Mouse (Mus musculus) embryonic facial prominence, embryonic 15.5 days (tissue): ENCODE measurements around the gene Fbxo44. TPM values are rescaled to one million over a fixed set of nuclear protein-coding genes. Genes with fewer than 3 reads are reported as not detected.

Experiments used
- ATAC-seq: fragments of 200-750 bp; cut with Nextera tagmentation; 2 replicates; pipeline ENCODE4 v1.8.0; 2017; ENCODE audit warnings: low read depth, moderate TSS enrichment; ENCODE audit not compliant: insufficient number of reproducible peaks, low FRiP score, low TSS enrichment
- H3K27ac ChIP-seq: fragments of 300-500 bp; sonication (generic); replicated peaks from 2 replicates; pipeline ENCODE4 v1.5.1; 2015; ENCODE audit warnings: mild to moderate bottlenecking, inconsistent platforms
- H3K27me3 ChIP-seq: fragments of 300-500 bp; sonication (generic); 2 replicates; pipeline ENCODE4 v1.6.1; 2015; ENCODE audit warnings: inconsistent platforms
- H3K36me3 ChIP-seq: fragments of 300-500 bp; sonication (generic); 2 replicates; pipeline ENCODE4 v1.6.1; 2015; ENCODE audit warnings: mild to moderate bottlenecking, inconsistent platforms
- H3K4me1 ChIP-seq: fragments of 300-500 bp; sonication (generic); 2 replicates; pipeline ENCODE4 v1.6.1; 2015; ENCODE audit warnings: inconsistent platforms
- H3K4me2 ChIP-seq: fragments of 300-500 bp; sonication (generic); replicated peaks from 2 replicates; pipeline ENCODE4 v1.6.1; 2015; ENCODE audit warnings: mild to moderate bottlenecking, inconsistent platforms
- H3K4me3 ChIP-seq: fragments of 300-500 bp; sonication (generic); replicated peaks from 2 replicates; pipeline ENCODE4 v1.5.1; 2015; ENCODE audit warnings: mild to moderate bottlenecking, inconsistent platforms
- H3K9ac ChIP-seq: fragments of 300-500 bp; sonication (generic); 2 replicates; pipeline ENCODE4 v1.6.1; 2015; ENCODE audit warnings: inconsistent platforms
- H3K9me3 ChIP-seq: fragments of 300-500 bp; sonication (generic); replicated peaks from 2 replicates; pipeline ENCODE4 v1.6.1; 2016; ENCODE audit warnings: inconsistent platforms
- WGBS: fragments of 180-500 bp; shearing (Covaris S2); methylation state at CpG from one replicate; pipeline ENCODE4 v1.1.7; 2015; 5-methylcytosine and 5-hydroxymethylcytosine counted together
- polyA plus RNA-seq: library from polyadenylated mRNA; unstranded; fragments of >200 nt; fragmentation: Nextera tagmentation; extraction: Ambion mirVana; gene quantifications from 2 replicates; pipeline ENCODE4 v1.2.1, GENCODE M21; 2015

The Fbxo44 gene
- polyA plus RNA-seq, 1 experiment from 2014 or later = 9.2 TPM

DNA sequence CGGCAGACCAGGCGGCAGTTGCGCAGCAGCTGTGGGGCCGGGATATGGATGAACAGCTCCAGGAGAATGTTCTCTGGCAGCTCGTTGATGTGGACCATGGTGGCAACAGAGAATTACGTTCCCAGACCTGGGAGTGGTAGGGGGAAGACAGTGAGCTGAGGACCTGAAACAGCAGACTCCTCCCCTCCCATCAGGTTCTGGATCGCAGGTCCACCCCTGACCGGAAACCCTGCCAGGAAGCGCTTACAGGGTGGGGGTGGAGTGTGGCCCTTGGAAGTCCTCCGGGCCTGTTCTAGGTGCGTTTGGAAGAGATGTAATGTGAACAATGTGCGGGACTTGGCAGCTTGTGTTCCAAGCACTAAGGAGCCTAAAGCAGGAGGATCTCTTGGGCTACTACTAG, 10.7 kb downstream of the Fbxo44 start:
- no peak overlapping the region for H3K4me2 ChIP-seq
- WGBS = 62% methylated on average over 12 of the region's 12 CpGs

DNA sequence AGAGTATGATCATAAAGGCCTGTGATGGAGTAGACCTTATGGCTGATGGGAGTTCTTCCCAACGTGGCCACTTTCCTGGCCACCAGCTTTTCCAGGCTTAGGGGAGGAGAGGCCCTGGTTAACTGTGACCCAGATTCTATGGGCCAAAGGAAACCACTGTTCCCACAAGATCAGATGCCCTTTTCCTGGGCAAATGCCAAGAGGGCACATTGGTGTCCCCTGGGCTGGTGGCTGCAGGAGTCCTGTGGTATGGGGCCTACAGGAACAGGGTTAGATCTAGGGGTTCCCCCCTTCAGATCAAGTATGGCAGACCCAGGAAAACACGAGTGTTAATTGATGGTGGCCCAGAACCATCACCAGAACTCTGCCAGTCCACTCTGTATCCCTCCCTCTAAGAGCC, 12.6 kb downstream of the Fbxo44 start:
- Histone ChIP-seq H3K9ac (no peak overlapping the region), H3K27me3 (no peaks in the 10 kb centered on the region), H3K27ac (no peak overlapping the region), H3K9me3 (no peaks in the 10 kb centered on the region), H3K4me2 (no peak overlapping the region), H3K4me3 (no peak overlapping the region), H3K4me1 (peaks cover 5% of the 10 kb centered on the region; the same call in 1 of the 2 replicates), H3K36me3 (peaks cover 10% of the 10 kb centered on the region)
- ATAC-seq = no peak
- WGBS = 88% methylated on average over 2 of the region's 2 CpGs

More for the DNA sequence above, 10.7 kb downstream of the Fbxo44 start:
- Histone ChIP-seq H3K9ac (no peak overlapping the region), H3K9me3 (no peaks in the 10 kb centered on the region), H3K27me3 (no peaks in the 10 kb centered on the region), H3K4me3 (no peak overlapping the region), H3K4me1 (peaks cover 5% of the 10 kb centered on the region; the same call in 1 of the 2 replicates), H3K27ac (no peak overlapping the region), H3K36me3 (peaks cover 10% of the 10 kb centered on the region)
- ATAC-seq = no peak

DNA sequence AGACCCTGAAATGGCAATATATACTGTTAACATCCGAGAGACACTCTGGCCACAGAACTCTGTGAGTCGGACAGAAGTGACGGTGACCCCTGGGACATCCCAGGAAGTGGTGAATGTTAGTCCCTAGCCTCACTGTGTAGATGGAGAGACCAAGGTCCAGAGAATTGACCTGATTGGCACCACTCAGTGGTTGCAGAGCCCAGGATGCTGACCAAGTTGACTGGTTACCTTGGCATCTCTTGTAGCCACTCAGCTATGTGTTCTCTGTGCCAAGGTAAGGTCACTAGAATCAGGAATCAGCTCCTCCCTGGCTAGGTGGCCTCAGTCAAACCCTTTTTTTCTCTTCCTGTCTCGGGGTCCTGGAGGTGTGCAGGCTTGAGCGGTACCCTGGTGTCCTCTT, 16.6 kb downstream of the Fbxo44 start:
- Histone ChIP-seq H3K9ac (no peak overlapping the region), H3K4me1 (peaks cover 6% of the 10 kb centered on the region; the same call in 1 of the 2 replicates), H3K27me3 (no peaks in the 10 kb centered on the region), H3K36me3 (peaks cover 10% of the 10 kb centered on the region), H3K4me2 (no peak overlapping the region), H3K9me3 (no peaks in the 10 kb centered on the region), H3K4me3 (no peak overlapping the region), H3K27ac (no peak overlapping the region)
- WGBS = 92% methylated on average over 5 of the region's 5 CpGs
- no peak for ATAC-seq

GRCm38 (mm10) chr4:148140098-148141011, 19.9 kb downstream of the Fbxo44 start:
- H3K4me3 ChIP-seq = peak overlapping the region; percentile 78
- ATAC-seq = peak; percentile 91
- peaks cover 6% of the 10 kb centered on the region; the same call in 1 of the 2 replicates for H3K4me1 ChIP-seq
- peak overlapping the region; percentile 51 for H3K9ac ChIP-seq
- peak overlapping the region; percentile 88 for H3K4me2 ChIP-seq
- H3K27ac ChIP-seq = peak overlapping the region; percentile 91
- H3K27me3 ChIP-seq = no peaks in the 10 kb centered on the region
- peaks cover 2% of the 10 kb centered on the region; the same call in 1 of the 2 replicates for H3K36me3 ChIP-seq
- under 1% methylated on average over 65 of the region's 65 CpGs for WGBS
- H3K9me3 ChIP-seq = no peaks in the 10 kb centered on the region

DNA sequence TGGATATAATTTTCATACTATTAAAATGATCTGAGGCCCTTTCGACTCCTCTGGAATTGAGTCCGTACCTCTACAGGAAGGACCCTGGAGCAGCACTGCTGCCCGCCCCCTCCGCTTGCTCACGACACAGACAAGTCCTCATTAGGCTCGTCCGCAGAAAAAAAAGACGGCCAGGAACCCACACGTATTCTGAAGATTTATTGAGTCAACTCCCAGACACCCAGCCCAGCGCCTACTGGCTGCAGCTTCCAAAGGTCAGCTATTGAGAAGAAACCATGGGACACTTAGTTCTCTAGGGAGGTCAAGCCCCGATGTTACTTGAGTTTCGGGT, 20.6 kb downstream of the Fbxo44 start:
- Histone ChIP-seq H3K9me3 (no peaks in the 10 kb centered on the region), H3K9ac (peak overlapping the region; percentile 47; the same call in 1 of the 2 replicates), H3K4me3 (peak overlapping the region; percentile 78), H3K36me3 (no peaks in the 10 kb centered on the region), H3K27ac (peak overlapping the region; percentile 91; the same call in 1 of the 2 replicates), H3K4me1 (peaks cover 6% of the 10 kb centered on the region; the same call in 1 of the 2 replicates), H3K27me3 (no peaks in the 10 kb centered on the region), H3K4me2 (peak overlapping the region; percentile 88)
- 0% methylated on average over 12 of the region's 12 CpGs for WGBS
- no peak for ATAC-seq

GRCm38 (mm10) chr4:148137503-148137902, 22.8 kb downstream of the Fbxo44 start:
- Histone ChIP-seq H3K9ac (no peak overlapping the region), H3K27ac (no peak overlapping the region), H3K4me3 (no peak overlapping the region), H3K4me2 (no peak overlapping the region), H3K36me3 (no peaks in the 10 kb centered on the region), H3K27me3 (no peaks in the 10 kb centered on the region), H3K9me3 (no peaks in the 10 kb centered on the region), H3K4me1 (peaks cover 6% of the 10 kb centered on the region; the same call in 1 of the 2 replicates)
- ATAC-seq = no peak
- WGBS = 63% methylated on average over 8 of the region's 8 CpGs

DNA sequence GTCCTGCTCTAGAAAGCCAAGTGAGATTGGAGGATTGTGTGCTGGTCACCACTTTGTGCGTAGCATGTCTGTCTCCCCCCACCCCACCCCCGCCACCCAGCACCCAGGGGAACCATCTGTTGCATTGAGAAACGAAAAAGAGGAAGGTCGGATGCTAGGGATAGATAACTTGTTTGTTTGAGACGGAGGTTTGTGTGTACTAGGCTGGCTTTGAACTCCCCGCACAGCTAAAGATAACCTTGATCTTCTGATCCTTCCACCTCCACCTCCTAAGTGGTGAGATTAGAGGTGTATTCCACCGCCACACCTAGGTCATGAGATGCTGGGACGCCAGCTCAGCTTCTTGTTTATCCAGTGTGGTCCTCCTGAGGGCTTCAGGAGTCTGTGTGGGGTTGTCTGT, 25.3 kb downstream of the Fbxo44 start:
- Histone ChIP-seq H3K4me3 (no peak overlapping the region), H3K9me3 (no peaks in the 10 kb centered on the region), H3K4me2 (no peak overlapping the region), H3K27me3 (peaks cover 9% of the 10 kb centered on the region), H3K36me3 (no peaks in the 10 kb centered on the region), H3K4me1 (peaks cover 14% of the 10 kb centered on the region), H3K9ac (no peak overlapping the region), H3K27ac (no peak overlapping the region)
- no peak for ATAC-seq
- 84% methylated on average over 8 of the region's 8 CpGs for WGBS

GRCm38 (mm10) chr4:148131497-148132081, 28.7 kb downstream of the Fbxo44 start:
- H3K9me3 ChIP-seq = no peaks in the 10 kb centered on the region
- H3K9ac ChIP-seq = no peak overlapping the region; the same call in 1 of the 2 replicates
- 3% methylated on average over 21 of the region's 21 CpGs for WGBS
- peak overlapping the region; percentile 98 for H3K4me2 ChIP-seq
- H3K27ac ChIP-seq = no peak overlapping the region
- H3K27me3 ChIP-seq = peaks cover 23% of the 10 kb centered on the region
- H3K4me1 ChIP-seq = peaks cover 16% of the 10 kb centered on the region
- ATAC-seq = no peak
- peak overlapping the region; percentile 68 for H3K4me3 ChIP-seq
- H3K36me3 ChIP-seq = no peaks in the 10 kb centered on the region

DNA sequence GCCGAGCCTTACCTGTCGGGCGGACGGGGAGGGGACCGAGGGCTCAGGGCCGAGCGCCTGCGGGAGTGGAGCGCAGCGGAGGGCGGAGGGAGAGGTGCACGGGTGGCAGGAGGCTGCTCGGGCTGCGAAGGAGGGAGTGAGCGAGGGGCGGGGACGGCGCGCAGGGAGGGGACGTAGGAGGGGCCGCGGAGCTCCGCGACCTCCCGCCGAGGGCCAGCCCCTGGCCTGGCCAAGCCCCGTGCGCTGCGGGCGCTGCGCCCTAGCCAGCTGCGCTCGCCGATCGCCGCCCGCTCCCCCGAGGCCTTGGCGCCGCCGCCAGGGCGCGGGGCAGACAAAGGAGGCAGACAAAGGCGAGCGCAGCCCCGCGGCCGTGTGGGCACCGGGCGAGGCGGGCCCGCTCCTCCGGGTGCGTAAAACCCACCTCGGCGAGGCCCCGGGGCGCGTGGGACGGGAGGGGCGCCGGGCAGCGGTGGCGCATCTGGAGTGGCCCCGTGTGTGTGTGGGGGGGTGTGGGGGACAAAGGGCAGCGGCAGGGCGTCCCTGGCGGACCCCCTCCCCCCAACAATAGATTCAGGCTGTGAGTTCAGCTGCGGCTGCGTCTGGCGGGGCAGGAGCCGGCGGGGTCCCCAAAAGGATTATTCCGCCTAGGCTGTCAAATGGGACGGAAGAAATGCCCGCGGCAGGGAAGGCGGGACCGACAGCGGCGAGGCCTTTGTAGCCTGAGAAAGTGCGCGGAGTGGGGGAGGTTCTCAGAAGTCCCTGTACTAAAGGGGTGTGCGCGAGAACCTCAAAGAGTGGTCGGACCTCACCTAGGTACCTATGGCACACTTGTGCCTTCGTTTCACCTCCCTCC, 29.5 kb downstream of the Fbxo44 start, which contains the start of gene Draxin:
Gene Draxin, minus strand, starts transcription at position 138 of the 853 bp plus-strand sequence.
- H3K4me2 ChIP-seq = peak within 1 kb of the TSS; percentile 98
- peak within 1 kb of the TSS; percentile 68 for H3K4me3 ChIP-seq
- peaks cover 23% of the 10 kb centered on the region for H3K27me3 ChIP-seq
- H3K9ac ChIP-seq = peak within 1 kb of the TSS; percentile 57
- WGBS = under 1% methylated on average over 76 of the region's 87 CpGs
- no peaks in the 10 kb centered on the region for H3K9me3 ChIP-seq
- ATAC-seq = peak; percentile 90
- H3K4me1 ChIP-seq = peaks cover 16% of the 10 kb centered on the region
- no peaks in the 10 kb centered on the region for H3K36me3 ChIP-seq
- 0 out of 2 replicates have a peak within 1 kb of the TSS, but pooled peaks have one; percentile 17 for H3K27ac ChIP-seq

DNA sequence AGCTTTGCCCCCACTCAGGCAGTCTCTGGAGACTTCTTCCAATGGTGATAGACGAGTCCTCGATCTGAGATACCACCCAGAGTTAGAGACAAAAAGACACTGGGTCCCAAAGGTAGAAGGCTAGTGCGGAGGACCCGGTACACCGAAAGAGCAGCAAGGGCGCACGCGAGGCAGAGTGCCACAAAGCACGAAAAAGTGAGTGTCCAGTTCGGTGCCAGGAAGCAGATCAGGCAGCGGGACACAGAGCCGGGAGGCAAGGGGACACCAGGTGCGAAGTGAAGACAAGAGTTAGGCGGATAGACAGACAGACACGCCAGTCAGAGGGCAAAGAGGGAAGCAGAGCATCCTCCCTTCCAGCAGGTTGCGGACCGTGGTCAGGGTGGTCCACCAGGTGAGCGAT, 30.1 kb downstream of the Fbxo44 start, which contains the start of gene Mad2l2:
Gene Mad2l2, plus strand, starts transcription at position 252 of the 400 bp plus-strand sequence.
- H3K27ac ChIP-seq = 0 out of 2 replicates have a peak within 1 kb of the TSS, but pooled peaks have one; percentile 17
- WGBS = 2% methylated on average over 18 of the region's 18 CpGs
- H3K36me3 ChIP-seq = no peaks in the 10 kb centered on the region
- peak within 1 kb of the TSS; percentile 57 for H3K9ac ChIP-seq
- no peak; the same call in 1 of the 2 replicates for ATAC-seq
- peaks cover 23% of the 10 kb centered on the region for H3K27me3 ChIP-seq
- H3K4me3 ChIP-seq = peak within 1 kb of the TSS; percentile 68
- H3K9me3 ChIP-seq = no peaks in the 10 kb centered on the region
- H3K4me2 ChIP-seq = peak within 1 kb of the TSS; percentile 98
- H3K4me1 ChIP-seq = peaks cover 16% of the 10 kb centered on the region
